Mouse (Mus musculus): ENCODE measurements at regions not wholly inside any gene's neighbourhood (a gene's known extent, or its start where the extent isn't known, plus 50 kb on each side); places are given as distances from the start of the nearest gene placed in this dataset.

DNA sequence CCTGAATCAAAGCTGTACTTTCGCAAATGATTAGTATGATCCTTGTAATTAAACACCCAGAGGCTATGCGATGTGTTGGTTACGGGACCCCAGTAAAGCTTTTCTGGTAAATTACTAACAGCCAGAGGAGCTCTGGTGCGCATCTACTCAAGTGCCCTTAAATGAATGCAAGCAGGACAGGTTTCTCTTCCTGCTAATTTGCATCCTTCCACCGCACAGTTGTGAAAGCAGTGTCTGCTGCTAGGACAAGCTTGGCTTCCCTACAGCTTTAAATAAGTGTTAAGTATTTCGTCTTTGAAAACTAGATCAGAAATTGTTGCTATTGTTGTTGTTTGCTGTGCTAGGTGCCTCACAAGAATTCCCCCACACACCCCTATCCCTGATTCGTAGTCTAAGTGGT is 62.4 kb upstream of the Supt20 start:
- ATAC-seq (replicated peaks; ENCODE audit: low FRiP score, low read depth) = no peak
- Histone ChIP-seq H3K4me1 (replicated peaks; ENCODE audit: insufficient read depth, low read length) (no peaks in the 10 kb centered on the region), H3K36me3 (ENCODE audit: insufficient read depth, low read length) (no peaks in the 10 kb centered on the region), H3K9me3 (replicated peaks; ENCODE audit: low read length) (peaks cover 4% of the 10 kb centered on the region; the same call in 1 of the 2 replicates), H3K4me3 (replicated peaks; ENCODE audit: low read depth, low read length) (no peak overlapping the region), H3K4me2 (ENCODE audit: low read length) (no peak overlapping the region), H3K27ac (no peak overlapping the region), H3K27me3 (ENCODE audit: insufficient read depth, low read length) (no peaks in the 10 kb centered on the region), H3K9ac (ENCODE audit: low read depth, low read length) (no peak overlapping the region)
- 82% methylated on average over 7 of the region's 7 CpGs for WGBS
- TF ChIP-seq CTCF (IDR thresholded peaks at IDR 0.05; ENCODE audit: low read depth) = no peak
- DNase-seq (ENCODE audit: low spot score) = no peak

DNA sequence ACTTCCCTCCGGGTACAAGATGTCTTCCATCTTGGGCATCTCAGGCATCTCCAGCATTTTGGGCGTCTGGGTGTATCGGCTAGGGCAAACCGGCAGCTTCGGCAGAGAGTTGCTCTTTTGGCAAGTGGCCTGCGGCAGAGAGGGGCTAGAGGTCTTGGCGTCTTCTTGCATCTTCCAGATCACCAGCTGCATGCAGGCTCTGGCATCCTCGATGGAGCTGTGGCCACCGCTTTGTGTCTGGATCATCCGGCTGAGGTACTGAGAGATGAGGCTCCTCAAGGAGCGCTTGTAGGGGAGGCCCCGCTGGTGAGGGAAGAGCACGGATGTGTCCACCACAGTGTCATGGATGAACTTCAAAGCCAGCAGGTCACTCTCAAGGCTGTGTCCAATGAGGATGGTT is 59.9 kb upstream of the Supt20 start:
- Histone ChIP-seq H3K4me3 (replicated peaks; ENCODE audit: low read depth, low read length) (no peak overlapping the region), H3K27me3 (ENCODE audit: insufficient read depth, low read length) (no peaks in the 10 kb centered on the region), H3K9me3 (replicated peaks; ENCODE audit: low read length) (peaks cover 4% of the 10 kb centered on the region; the same call in 1 of the 2 replicates), H3K36me3 (ENCODE audit: insufficient read depth, low read length) (no peaks in the 10 kb centered on the region), H3K27ac (no peak overlapping the region), H3K4me1 (replicated peaks; ENCODE audit: insufficient read depth, low read length) (no peaks in the 10 kb centered on the region), H3K4me2 (ENCODE audit: low read length) (no peak overlapping the region), H3K9ac (ENCODE audit: low read depth, low read length) (no peak overlapping the region)
- whole genome bisulfite sequencing = 97% methylated on average over 13 of the region's 13 CpGs
- no peak for TF ChIP-seq CTCF (IDR thresholded peaks at IDR 0.05; ENCODE audit: low read depth)
- no peak for DNase-seq (ENCODE audit: low spot score)
- no peak for ATAC-seq (replicated peaks; ENCODE audit: low FRiP score, low read depth)

DNA sequence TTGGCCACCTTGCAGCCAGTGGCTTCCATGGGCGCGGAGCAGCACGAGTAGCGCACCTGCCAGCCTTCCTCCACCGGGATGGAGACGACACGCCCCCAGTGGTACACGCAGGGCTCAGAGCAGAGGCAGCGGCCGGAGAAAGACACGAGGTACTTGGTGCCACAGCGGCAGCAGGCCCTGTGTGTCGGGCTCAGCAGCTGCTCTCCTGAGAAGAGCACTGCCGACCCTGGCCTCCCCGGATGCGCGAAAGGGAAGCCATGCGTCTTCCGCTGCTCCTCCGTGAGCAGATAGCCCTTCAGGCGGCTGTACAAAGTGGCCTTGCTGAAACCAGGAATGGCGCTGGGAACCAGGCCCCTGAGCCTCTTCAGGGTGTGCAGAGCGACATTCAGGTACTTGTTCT is 59.2 kb upstream of the Supt20 start:
- no peak for ATAC-seq (replicated peaks; ENCODE audit: low FRiP score, low read depth)
- H3K4me1 ChIP-seq (replicated peaks; ENCODE audit: insufficient read depth, low read length) = no peaks in the 10 kb centered on the region
- no peak for TF ChIP-seq CTCF (IDR thresholded peaks at IDR 0.05; ENCODE audit: low read depth)
- no peaks in the 10 kb centered on the region for H3K36me3 ChIP-seq (ENCODE audit: insufficient read depth, low read length)
- no peak overlapping the region for H3K9ac ChIP-seq (ENCODE audit: low read depth, low read length)
- H3K9me3 ChIP-seq (replicated peaks; ENCODE audit: low read length) = peaks cover 4% of the 10 kb centered on the region; the same call in 1 of the 2 replicates
- no peaks in the 10 kb centered on the region for H3K27me3 ChIP-seq (ENCODE audit: insufficient read depth, low read length)
- H3K27ac ChIP-seq = no peak overlapping the region
- H3K4me2 ChIP-seq (ENCODE audit: low read length) = no peak overlapping the region
- 95% methylated on average over 23 of the region's 23 CpGs for WGBS
- H3K4me3 ChIP-seq (replicated peaks; ENCODE audit: low read depth, low read length) = no peak overlapping the region
- DNase-seq (ENCODE audit: low spot score) = no peak

DNA sequence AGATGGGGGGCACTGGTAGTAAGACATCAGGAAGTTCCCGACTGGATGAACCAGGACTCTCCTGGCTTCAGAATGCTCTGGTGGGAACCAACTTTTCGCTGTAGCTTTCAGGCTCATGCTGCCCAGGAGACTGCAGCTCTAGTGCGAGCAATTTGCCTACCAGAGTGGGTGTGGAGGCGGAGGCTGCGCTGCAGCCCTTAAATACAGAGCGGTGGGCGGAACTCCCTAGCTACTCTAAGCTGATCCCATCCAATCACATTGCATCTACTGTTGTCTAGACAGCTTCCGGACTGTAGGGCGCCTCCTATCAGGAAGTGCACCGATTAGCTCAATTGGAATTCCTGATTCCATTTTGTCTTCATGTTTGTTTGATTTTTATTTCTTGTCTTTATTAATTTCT is 58.2 kb upstream of the Supt20 start:
- Histone ChIP-seq H3K4me2 (ENCODE audit: low read length) (no peak overlapping the region), H3K4me3 (replicated peaks; ENCODE audit: low read depth, low read length) (no peak overlapping the region), H3K36me3 (ENCODE audit: insufficient read depth, low read length) (no peaks in the 10 kb centered on the region), H3K9ac (ENCODE audit: low read depth, low read length) (no peak overlapping the region), H3K9me3 (replicated peaks; ENCODE audit: low read length) (peaks cover 4% of the 10 kb centered on the region; the same call in 1 of the 2 replicates), H3K27me3 (ENCODE audit: insufficient read depth, low read length) (no peaks in the 10 kb centered on the region), H3K4me1 (replicated peaks; ENCODE audit: insufficient read depth, low read length) (no peaks in the 10 kb centered on the region), H3K27ac (no peak overlapping the region)
- ATAC-seq (replicated peaks; ENCODE audit: low FRiP score, low read depth) = no peak
- no peak for TF ChIP-seq CTCF (IDR thresholded peaks at IDR 0.05; ENCODE audit: low read depth)
- 93% methylated on average over 10 of the region's 10 CpGs for WGBS
- DNase-seq (ENCODE audit: low spot score) = no peak

All from kidney, postnatal 0 days (tissue).